Mouse (Mus musculus) forebrain, embryonic 13.5 days (tissue): ENCODE data around the gene Nr1i3. TPM values are rescaled to one million over a fixed set of nuclear protein-coding genes. Genes with fewer than 3 reads are reported as not detected.

ENCODE experiments used
- ATAC-seq: fragments of 200-750 bp; cut with Nextera tagmentation; 2 replicates; pipeline ENCODE4 v1.8.0; 2017
- H3K27ac ChIP-seq: fragments of 300-500 bp; sonication (generic); 2 replicates; pipeline ENCODE4 v1.5.1; 2015; ENCODE audit warnings: inconsistent platforms, mild to moderate bottlenecking, moderate library complexity
- H3K27me3 ChIP-seq: fragments of 300-500 bp; sonication (generic); 2 replicates; pipeline ENCODE4 v1.6.1; 2015; ENCODE audit warnings: mild to moderate bottlenecking, inconsistent platforms
- H3K36me3 ChIP-seq: fragments of 300-500 bp; sonication (generic); 2 replicates; pipeline ENCODE4 v1.6.1; 2015; ENCODE audit warnings: mild to moderate bottlenecking, inconsistent platforms; ENCODE audit not compliant: poor library complexity, severe bottlenecking
- H3K4me1 ChIP-seq: fragments of 300-500 bp; sonication (generic); 2 replicates; pipeline ENCODE4 v1.6.1; 2015; ENCODE audit warnings: inconsistent platforms
- H3K4me2 ChIP-seq: fragments of 300-500 bp; sonication (generic); 2 replicates; pipeline ENCODE4 v1.6.1; 2015; ENCODE audit warnings: inconsistent platforms, mild to moderate bottlenecking, moderate library complexity
- H3K4me3 ChIP-seq: fragments of 300-500 bp; sonication (generic); 2 replicates; pipeline ENCODE4 v1.5.1; 2015; ENCODE audit warnings: mild to moderate bottlenecking, inconsistent platforms
- H3K9ac ChIP-seq: fragments of 300-500 bp; sonication (generic); 2 replicates; pipeline ENCODE4 v1.6.1; 2015; ENCODE audit warnings: mild to moderate bottlenecking, inconsistent platforms
- H3K9me3 ChIP-seq: fragments of 300-500 bp; sonication (generic); replicated peaks from 2 replicates; pipeline ENCODE4 v1.6.1; 2016; ENCODE audit warnings: inconsistent platforms
- WGBS: fragments of 180-500 bp; shearing (Covaris S2); methylation state at CpG from one replicate; pipeline ENCODE4 v1.1.7; 2015; 5-methylcytosine and 5-hydroxymethylcytosine counted together
- polyA plus RNA-seq: library from polyadenylated mRNA; unstranded; fragments of >200 nt; fragmentation: Nextera tagmentation; extraction: Ambion mirVana; gene quantifications from 2 replicates; pipeline ENCODE4 v1.2.1, GENCODE M21; 2015

Gene Nr1i3
- polyA plus RNA-seq, 1 experiment from 2014 or later = 0.32 TPM

DNA sequence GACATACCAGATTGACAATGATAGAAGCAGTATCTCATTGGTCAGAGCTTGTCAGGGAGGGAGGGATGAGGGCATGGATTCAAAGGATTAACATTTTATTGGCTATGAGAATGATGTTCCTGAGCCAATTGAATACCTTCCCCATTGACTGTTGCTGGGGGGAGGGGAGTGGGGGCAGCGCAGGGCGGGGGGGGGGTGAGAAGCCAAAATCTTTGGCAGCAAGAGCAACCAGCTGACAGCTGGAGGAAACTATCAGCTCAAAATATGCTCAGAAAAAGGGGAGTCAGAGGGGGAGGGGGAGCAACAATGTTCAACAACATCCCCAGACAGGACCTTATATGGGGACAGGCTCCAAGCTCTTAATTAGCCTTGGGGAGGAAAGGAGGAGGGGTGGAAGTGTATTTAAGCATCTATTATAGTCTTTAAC, 49.4 kb downstream of the Nr1i3 start:
- no peaks in the 10 kb centered on the region for H3K9me3 ChIP-seq
- H3K27ac ChIP-seq = peak overlapping the region; percentile 91
- H3K4me2 ChIP-seq = peak overlapping the region; percentile 61
- no peaks in the 10 kb centered on the region for H3K36me3 ChIP-seq
- H3K27me3 ChIP-seq = no peaks in the 10 kb centered on the region
- peaks cover 17% of the 10 kb centered on the region for H3K4me1 ChIP-seq
- ATAC-seq = peak; percentile 94
- H3K4me3 ChIP-seq = peak overlapping the region; percentile 30; the same call in 1 of the 2 replicates
- no peak overlapping the region for H3K9ac ChIP-seq
- 6% methylated on average over 2 of the region's 2 CpGs for WGBS

DNA sequence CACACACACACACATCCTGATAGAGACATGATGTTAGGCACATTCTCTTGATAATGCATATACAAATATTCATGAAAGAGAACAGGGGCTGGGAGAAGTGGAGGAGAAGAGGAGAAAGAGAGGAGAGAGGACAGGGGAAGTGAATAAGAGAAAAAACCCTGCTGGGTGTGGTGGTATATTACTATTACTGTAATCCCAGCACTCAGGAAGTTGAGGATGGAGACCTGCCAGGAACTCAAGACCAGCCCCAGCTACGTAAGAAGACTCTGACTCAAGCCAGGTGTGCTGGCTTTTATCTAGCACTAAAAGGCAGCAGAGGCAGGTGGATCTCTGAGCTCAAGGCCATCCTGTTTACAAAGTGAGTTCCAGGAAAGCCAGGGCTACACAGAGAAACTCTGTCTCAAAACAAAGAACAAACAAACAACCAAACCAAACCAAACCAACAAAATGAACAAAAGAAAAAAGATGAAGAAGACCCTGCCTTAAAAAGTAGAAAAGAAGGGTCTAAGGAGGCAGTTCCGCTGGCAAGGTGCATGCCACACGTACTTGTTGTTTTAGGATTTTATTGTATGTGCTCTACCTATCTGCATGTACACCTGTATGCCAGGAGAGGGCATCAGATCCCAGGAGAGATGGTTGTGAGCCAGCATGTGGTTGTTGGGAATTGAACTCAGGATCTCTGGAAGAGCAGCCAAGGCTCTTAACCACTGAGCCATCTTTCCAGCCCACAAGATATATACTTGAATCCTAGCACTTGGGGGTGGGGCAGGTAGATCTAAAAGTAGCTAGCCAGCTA, 50.1 kb downstream of the Nr1i3 start:
- peak overlapping the region; percentile 91 for H3K27ac ChIP-seq
- H3K9ac ChIP-seq = no peak overlapping the region
- WGBS = 76% methylated on average over 3 of the region's 3 CpGs
- H3K27me3 ChIP-seq = no peaks in the 10 kb centered on the region
- H3K9me3 ChIP-seq = no peaks in the 10 kb centered on the region
- no peak for ATAC-seq
- no peaks in the 10 kb centered on the region for H3K36me3 ChIP-seq
- H3K4me1 ChIP-seq = peaks cover 17% of the 10 kb centered on the region
- peak overlapping the region; percentile 61 for H3K4me2 ChIP-seq
- H3K4me3 ChIP-seq = no peak overlapping the region

DNA sequence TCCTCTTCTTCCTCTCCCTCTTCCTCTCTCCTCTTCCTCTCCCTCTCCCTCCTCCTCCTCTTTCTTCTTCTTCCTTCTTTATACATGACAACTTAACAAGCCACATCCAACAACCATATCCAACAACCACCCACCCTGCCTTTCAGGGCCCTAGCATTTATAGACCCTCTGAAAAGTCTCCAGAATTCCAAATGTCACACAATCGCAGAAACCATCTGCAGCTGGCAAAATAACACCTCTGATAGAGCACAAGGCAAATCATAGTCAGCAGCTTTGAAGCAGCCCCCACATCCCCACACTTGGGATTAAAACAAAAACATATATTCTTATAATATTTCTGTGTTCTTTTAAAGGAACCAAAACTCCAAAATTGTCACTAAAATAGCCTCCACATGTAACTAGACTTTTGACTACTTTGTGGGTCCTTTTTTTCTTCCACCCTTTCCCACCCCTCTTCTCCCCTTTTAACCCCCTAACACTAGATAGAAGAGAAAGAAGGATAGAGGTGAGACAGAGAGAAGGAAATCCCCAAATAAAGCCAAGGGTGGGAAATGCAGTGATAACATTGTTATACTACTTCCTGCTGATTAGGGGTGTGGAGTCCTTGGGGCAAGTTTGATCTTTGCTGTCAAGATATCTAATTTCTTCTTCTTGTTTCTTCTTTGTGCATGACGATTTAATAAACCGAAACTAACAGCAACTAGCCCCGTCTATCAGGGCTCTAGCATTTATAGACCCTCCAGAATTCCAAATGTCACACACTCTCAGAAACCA, 52.4 kb downstream of the Nr1i3 start:
- WGBS = 82% methylated on average over 4 of the region's 4 CpGs
- Histone ChIP-seq H3K36me3 (no peaks in the 10 kb centered on the region), H3K27ac (no peak overlapping the region), H3K4me3 (no peak overlapping the region), H3K27me3 (no peaks in the 10 kb centered on the region), H3K9me3 (no peaks in the 10 kb centered on the region), H3K9ac (no peak overlapping the region), H3K4me2 (no peak overlapping the region), H3K4me1 (peaks cover 29% of the 10 kb centered on the region)
- ATAC-seq = no peak

DNA sequence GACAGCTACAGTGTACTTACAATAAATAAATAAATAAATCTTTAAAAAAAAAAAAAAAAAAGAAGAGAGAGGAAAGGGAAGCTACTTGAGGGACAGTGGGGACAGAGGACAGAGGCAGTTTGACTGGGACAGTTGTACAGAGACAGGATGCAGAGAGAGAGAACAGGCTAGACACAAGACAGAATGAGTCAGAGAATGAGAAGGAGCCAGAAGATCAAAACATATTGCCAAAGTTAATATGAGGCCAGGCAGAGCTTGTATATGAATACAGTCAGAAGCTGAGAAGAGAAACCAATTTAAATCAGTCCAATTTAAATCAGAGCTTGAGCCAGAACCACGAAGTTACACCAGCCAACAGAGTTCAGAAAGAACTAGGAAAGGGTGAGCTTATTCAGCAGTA, 54.6 kb downstream of the Nr1i3 start:
- H3K4me2 ChIP-seq = no peak overlapping the region

DNA sequence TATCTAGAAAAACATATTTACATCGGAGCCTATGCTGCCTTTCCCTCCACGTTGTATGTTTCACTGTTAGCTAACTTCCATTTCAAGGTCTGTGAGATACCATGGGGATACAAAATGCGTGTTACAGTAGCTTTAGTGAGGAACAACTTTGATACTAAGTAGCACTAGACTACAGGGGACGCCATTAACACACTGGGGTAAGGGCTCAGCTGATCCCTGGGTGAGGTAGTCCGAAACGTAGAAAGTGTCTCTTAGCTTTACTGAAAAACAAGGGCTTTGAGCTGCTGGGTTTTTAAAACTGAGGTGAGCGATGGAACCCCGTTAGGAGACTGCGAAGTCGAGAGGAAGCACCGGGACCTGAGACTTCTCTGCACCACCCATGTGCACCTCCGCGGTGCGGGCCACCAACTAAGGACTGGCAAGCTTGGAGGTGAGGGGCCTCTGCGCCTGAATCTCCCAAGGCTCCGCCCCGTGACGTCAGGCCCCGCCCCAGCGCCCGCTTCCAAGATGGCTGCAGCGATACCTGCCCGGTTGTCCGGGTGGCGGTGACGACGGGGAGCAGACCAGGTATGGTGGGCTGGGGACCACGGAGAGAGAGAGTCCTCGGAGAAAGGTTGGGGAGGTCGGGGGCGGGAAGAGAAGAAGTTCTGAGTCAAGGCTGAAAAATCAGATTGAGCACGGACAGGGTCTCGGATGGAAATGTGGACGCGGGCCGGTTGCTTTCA, 56.2 kb downstream of the Nr1i3 start, which contains the start of gene B4galt3:
Gene B4galt3 (plus strand): TSS at position 481 of the 725 bp plus-strand sequence.
- H3K9ac ChIP-seq = peak within 1 kb of the TSS; percentile 90
- H3K27me3 ChIP-seq = no peaks in the 10 kb centered on the region
- peak within 1 kb of the TSS; percentile 88 for H3K4me3 ChIP-seq
- no peaks in the 10 kb centered on the region for H3K9me3 ChIP-seq
- peak; percentile 97 for ATAC-seq
- H3K4me1 ChIP-seq = peaks cover 27% of the 10 kb centered on the region
- 3% methylated on average over 36 of the region's 36 CpGs for WGBS
- peak within 1 kb of the TSS; percentile 98 for H3K4me2 ChIP-seq
- no peak within 1 kb of the TSS for H3K27ac ChIP-seq
- peaks cover 33% of the 10 kb centered on the region for H3K36me3 ChIP-seq

More for the DNA sequence above, 54.6 kb downstream of the Nr1i3 start:
- Histone ChIP-seq H3K9ac (no peak overlapping the region), H3K36me3 (peaks cover 17% of the 10 kb centered on the region), H3K27ac (no peak overlapping the region), H3K27me3 (no peaks in the 10 kb centered on the region), H3K4me1 (peaks cover 34% of the 10 kb centered on the region), H3K9me3 (no peaks in the 10 kb centered on the region), H3K4me3 (no peak overlapping the region)
- ATAC-seq = no peak
- WGBS = 68% methylated on average over 1 of the region's 1 CpGs

Other genes with a start within 250 kb of the Nr1i3 start
- gene Fcgr2b, start 237.4 kb upstream of the Nr1i3 start, polyA plus RNA-seq = 0.12 and 0.26 TPM in 2 replicates
- gene Fcgr4, start 195.1 kb upstream of the Nr1i3 start, polyA plus RNA-seq = 0.33 TPM in 1 of 2 replicates, not detected in the other
- 3.5 and 3.8 TPM in 2 replicates for gene Fcgr3, start 149.0 kb upstream of the Nr1i3 start, polyA plus RNA-seq
- 6.6 and 7.8 TPM in 2 replicates for gene Cfap126, start 100.1 kb upstream of the Nr1i3 start, polyA plus RNA-seq
- 223 and 229 TPM in 2 replicates for gene Sdhc, start 63.4 kb upstream of the Nr1i3 start, polyA plus RNA-seq
- gene Mpz, start 63.3 kb upstream of the Nr1i3 start, polyA plus RNA-seq = 0.22 TPM in 1 of 2 replicates, not detected in the other
- 6.2 and 8.8 TPM in 2 replicates for gene Pcp4l1, start 17.7 kb upstream of the Nr1i3 start, polyA plus RNA-seq
- gene Tomm40l, start 8.5 kb downstream of the Nr1i3 start, polyA plus RNA-seq = 33.8 and 43.0 TPM in 2 replicates
- gene Apoa2, start 11.1 kb downstream of the Nr1i3 start, polyA plus RNA-seq = 2.6 and 8.3 TPM in 2 replicates
- gene Fcer1g, start 20.4 kb downstream of the Nr1i3 start, polyA plus RNA-seq = 12.3 and 12.8 TPM in 2 replicates
- gene Adamts4, start 36.5 kb downstream of the Nr1i3 start, polyA plus RNA-seq = 6.9 and 7.3 TPM in 2 replicates
- gene Ndufs2, start 37.4 kb downstream of the Nr1i3 start, polyA plus RNA-seq = 216 and 221 TPM in 2 replicates
- 89.0 and 95.3 TPM in 2 replicates for gene B4galt3, start 56.4 kb downstream of the Nr1i3 start, polyA plus RNA-seq
- 50.3 and 51.0 TPM in 2 replicates for gene Ppox, start 67.2 kb downstream of the Nr1i3 start, polyA plus RNA-seq
- 122 and 125 TPM in 2 replicates for gene Usp21, start 74.0 kb downstream of the Nr1i3 start, polyA plus RNA-seq
- 118 and 120 TPM in 2 replicates for gene Ufc1, start 81.1 kb downstream of the Nr1i3 start, polyA plus RNA-seq
- gene Dedd, start 115.2 kb downstream of the Nr1i3 start, polyA plus RNA-seq = 50.9 and 54.0 TPM in 2 replicates
- gene Nit1, start 131.7 kb downstream of the Nr1i3 start, polyA plus RNA-seq = 52.9 and 56.9 TPM in 2 replicates
- 160 and 180 TPM in 2 replicates for gene Pfdn2, start 131.7 kb downstream of the Nr1i3 start, polyA plus RNA-seq
- gene Klhdc9, start 146.8 kb downstream of the Nr1i3 start, polyA plus RNA-seq = 3.3 and 3.8 TPM in 2 replicates
- 0.31 and 0.32 TPM in 2 replicates for gene Nectin4, start 156.1 kb downstream of the Nr1i3 start, polyA plus RNA-seq
- gene Arhgap30, start 175.0 kb downstream of the Nr1i3 start, polyA plus RNA-seq = 0.35 and 0.36 TPM in 2 replicates
- gene Usf1, start 197.3 kb downstream of the Nr1i3 start, polyA plus RNA-seq = 205 and 211 TPM in 2 replicates
- 12.2 and 12.3 TPM in 2 replicates for gene Tstd1, start 204.9 kb downstream of the Nr1i3 start, polyA plus RNA-seq
- 8.4 and 9.7 TPM in 2 replicates for gene F11r, start 223.6 kb downstream of the Nr1i3 start, polyA plus RNA-seq